In the genomic region with DNA sequence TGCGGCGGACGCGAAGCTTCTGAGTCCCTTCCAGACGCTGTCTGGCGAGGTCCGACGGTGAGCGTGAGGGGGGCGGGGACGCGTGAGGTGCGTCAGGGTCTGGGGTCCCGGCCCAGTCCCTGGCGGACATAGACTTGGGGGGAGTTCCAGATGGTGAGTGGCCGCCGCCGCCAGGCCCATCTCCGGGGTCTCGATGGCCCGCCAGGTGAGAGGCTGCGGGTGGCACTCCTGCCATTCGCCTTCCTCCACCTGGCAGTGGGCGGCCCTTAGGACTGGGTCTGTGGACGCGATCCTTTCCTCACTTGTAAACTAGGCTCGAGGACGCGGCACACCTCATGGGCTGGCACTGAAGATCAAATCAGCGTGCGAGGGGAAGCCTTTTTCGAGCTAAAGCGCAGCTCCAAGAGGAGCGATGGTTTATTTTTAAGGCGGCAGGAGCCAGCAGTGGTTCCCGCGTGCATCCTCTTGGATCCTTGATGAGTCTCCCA, we compare ENCODE assay signal across 8 mouse cellular contexts. TPM values are rescaled to one million over a fixed set of nuclear protein-coding genes. Genes with fewer than 3 reads are reported as not detected.
DNase-seq lines count a peak whose midpoint lies in the region; ATAC-seq and TF ChIP-seq lines count a peak whose summit lies in the region.

No protein-coding gene starts in this region.

- peak; percentile 78 for ATAC-seq in lung, postnatal 0 days

- TF ChIP-seq EP300 in lung, postnatal 0 days (IDR thresholded peaks at IDR 0.05), result no peak

- under 1% methylated on average over 37 of the region's 37 CpGs for WGBS in forebrain, embryonic 10.5 days
- 1% methylated on average over 25 of the region's 37 CpGs for WGBS in lung, postnatal 0 days
- WGBS in small intestine, adult 2 months, result under 1% methylated on average over 37 of the region's 37 CpGs

- H3K27me3 ChIP-seq in forebrain, embryonic 10.5 days (ENCODE audit: poor library complexity, severe bottlenecking), result no peaks in the 10 kb centered on the region
- H3K27me3 ChIP-seq in lung, postnatal 0 days (replicated peaks; ENCODE audit: insufficient read depth, low read length), result no peaks in the 10 kb centered on the region
- H3K27me3 ChIP-seq in small intestine, adult 2 months (ENCODE audit: control insufficient read depth, insufficient read depth, low read length), result no peaks in the 10 kb centered on the region

- TF ChIP-seq POLR2A in small intestine, adult 2 months (IDR thresholded peaks at IDR 0.05; ENCODE audit: low read depth, low read length), result no peak

- peak; percentile 20 for DNase-seq in ovary, adult 18-20 months (ENCODE audit: low spot score)
- no peak for DNase-seq in ovary, postnatal 14 days (ENCODE audit: low spot score)
- DNase-seq in ZHBTc4 (ENCODE audit: low read depth, low spot score), result peak; percentile 81
- no peak for DNase-seq in forebrain, embryonic 10.5 days (ENCODE audit: extremely low spot score, low spot score)
- peak; percentile 45 to 66 for DNase-seq in kidney, adult 8-10 months
- peak; percentile 62 for DNase-seq in lung, postnatal 0 days (ENCODE audit: low spot score)
- DNase-seq in cerebellum, adult 9-11 months, result no peak

- H3K9ac ChIP-seq in lung, postnatal 0 days (replicated peaks; ENCODE audit: low read depth), result peak overlapping the region; percentile 82

- peak overlapping the region; percentile 88 for H3K4me2 ChIP-seq in lung, postnatal 0 days (replicated peaks; ENCODE audit: low read depth, low read length)

- H3K27ac ChIP-seq in forebrain, embryonic 10.5 days, result peak overlapping the region; percentile 90
- H3K27ac ChIP-seq in lung, postnatal 0 days (ENCODE audit: low read length), result peak overlapping the region; percentile 73
- peak overlapping the region; percentile 48 for H3K27ac ChIP-seq in small intestine, adult 2 months (ENCODE audit: insufficient read depth, low read depth, low read length)

- peaks cover 40% of the 10 kb centered on the region for H3K36me3 ChIP-seq in forebrain, embryonic 10.5 days (replicated peaks)
- H3K36me3 ChIP-seq in lung, postnatal 0 days (ENCODE audit: insufficient read depth, low read length), result no peaks in the 10 kb centered on the region
- H3K36me3 ChIP-seq in small intestine, adult 2 months (ENCODE audit: control insufficient read depth, insufficient read depth, low read length), result peaks cover 2% of the 10 kb centered on the region; the same call in 1 of the 2 replicates

- no peaks in the 10 kb centered on the region; the same call in 1 of the 2 replicates for H3K9me3 ChIP-seq in forebrain, embryonic 10.5 days
- H3K9me3 ChIP-seq in lung, postnatal 0 days (ENCODE audit: low read length), result no peaks in the 10 kb centered on the region

- H3K4me3 ChIP-seq in forebrain, embryonic 10.5 days, result peak overlapping the region; percentile 90
- H3K4me3 ChIP-seq in lung, postnatal 0 days (ENCODE audit: low read depth, low read length), result peak overlapping the region; percentile 95
- peak overlapping the region; percentile 84 for H3K4me3 ChIP-seq in small intestine, adult 2 months (ENCODE audit: low read depth, low read length)

- TF ChIP-seq CTCF in lung, postnatal 0 days (IDR thresholded peaks at IDR 0.05), result no peak
- TF ChIP-seq CTCF in small intestine, adult 2 months (IDR thresholded peaks at IDR 0.05; ENCODE audit: extremely low read depth, insufficient read length, insufficient replicate concordance, low read depth, low read length), result no peak

- H3K4me1 ChIP-seq in forebrain, embryonic 10.5 days, result peaks cover 27% of the 10 kb centered on the region
- H3K4me1 ChIP-seq in lung, postnatal 0 days (ENCODE audit: insufficient read depth, low read depth, low read length), result peaks cover 10% of the 10 kb centered on the region; the same call in 1 of the 2 replicates
- H3K4me1 ChIP-seq in small intestine, adult 2 months (ENCODE audit: control insufficient read depth, insufficient read depth, insufficient read length, low read length), result no peaks in the 10 kb centered on the region

RNA-seq across cellular contexts. Expression of gene Lmbrd2, which starts 0.4 kb away (rescaled TPM):
- polyA plus RNA-seq in forebrain, embryonic 10.5 days (2016; fragmentation: Nextera tagmentation; extraction: Ambion mirVana), result 2.2 and 2.7 TPM in 2 replicates
- 2.1 and 2.4 TPM in 2 replicates for polyA plus RNA-seq in lung, postnatal 0 days (2015; fragmentation: Nextera tagmentation; extraction: Ambion mirVana)
- 3.4 and 10.8 TPM in 2 replicates for polyA plus RNA-seq in small intestine, adult 2 months (2012; rRNA removed)

RNA-seq across cellular contexts. Expression of gene Skp2, which starts 14.5 kb away (rescaled TPM):
- 134 and 136 TPM in 2 replicates for polyA plus RNA-seq in forebrain, embryonic 10.5 days (2016; fragmentation: Nextera tagmentation; extraction: Ambion mirVana)
- 5.0 and 5.7 TPM in 2 replicates for polyA plus RNA-seq in lung, postnatal 0 days (2015; fragmentation: Nextera tagmentation; extraction: Ambion mirVana)
- 0.75 and 0.91 TPM in 2 replicates for polyA plus RNA-seq in small intestine, adult 2 months (2012; rRNA removed)

Comparison
In these comparisons a context has a peak if more than half of its experiments do, and no peak if none do; other contexts are left out.
1. DNase-seq: peak in ovary, adult 18-20 months (single experiment), ZHBTc4 (single experiment), kidney, adult 8-10 months (2 of 2) and lung, postnatal 0 days (single experiment); none in ovary, postnatal 14 days (single experiment), forebrain, embryonic 10.5 days (single experiment) and cerebellum, adult 9-11 months (single experiment).
2. RNA of gene Skp2, which starts 14.5 kb away (polyA plus RNA-seq): 134 to 136 TPM in forebrain, embryonic 10.5 days; 5.0 to 5.7 TPM in lung, postnatal 0 days and 0.75 to 0.91 TPM in small intestine, adult 2 months; every median in the first group is over 10 times any median in the second.
3. Peak in every context shown above with its lines, with median percentiles within 50 percentile points of each other: H3K27ac ChIP-seq and H3K4me3 ChIP-seq.